Mouse (Mus musculus) brain, embryonic 18.5 days (tissue): ENCODE results near the gene Tas2r119.
A peak's percentile ranks its signal among the peaks of the same experiment; 100 is the strongest.
"Not testable (repeated sequence)": the region's sequence is repeated elsewhere in the genome, so short reads cannot be mapped to it uniquely, and the experiment has no call there.

Experiments
- DNase-seq: peaks from one replicate; pipeline ENCODE4 v3.0.0-alpha.2; 2012; ENCODE audit warnings: low read depth, low spot score

Gene Tas2r119

DNA sequence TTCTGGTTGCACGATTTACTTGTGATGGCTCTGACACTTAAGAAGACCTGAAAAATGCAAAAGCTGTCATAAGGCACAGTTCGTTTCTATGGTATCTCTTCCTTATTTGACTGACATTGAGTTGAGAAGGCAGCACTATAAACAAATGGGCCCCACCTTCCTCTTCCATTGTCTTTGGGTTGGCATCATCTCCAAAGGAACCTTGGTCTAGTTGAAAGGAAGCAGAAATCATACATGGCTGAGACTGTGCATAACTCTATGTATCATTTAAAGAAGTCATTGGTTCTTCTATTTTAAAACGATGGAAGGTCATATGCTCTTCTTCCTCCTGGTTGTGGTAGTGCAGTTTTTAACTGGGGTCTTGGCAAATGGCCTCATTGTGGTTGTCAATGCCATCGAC is at the start of gene Tas2r119:
Gene Tas2r119 (plus strand): TSS at position 301 of the 400 bp plus-strand sequence.
- DNase-seq, result no peak

DNA sequence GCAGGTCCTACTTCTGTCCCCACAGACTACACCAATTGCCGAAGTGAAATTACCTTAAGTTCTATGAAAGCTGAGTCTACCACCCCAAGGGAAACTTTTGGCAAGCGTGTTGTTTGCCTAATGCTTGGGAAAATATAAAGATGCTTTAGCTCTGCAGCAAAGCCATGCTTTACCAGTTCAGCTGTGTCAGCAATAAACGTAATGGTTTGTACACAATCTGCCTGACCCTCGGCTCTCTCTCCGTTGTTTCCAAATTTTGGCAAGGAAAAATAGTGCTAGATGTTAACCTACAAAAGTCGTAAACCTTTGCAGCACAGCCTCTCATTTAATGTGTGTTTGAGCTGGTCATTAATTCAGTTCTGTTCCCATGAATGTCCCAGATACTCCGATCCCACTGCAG is 44.8 kb upstream of the Tas2r119 start:
- DNase-seq, result no peak

DNA sequence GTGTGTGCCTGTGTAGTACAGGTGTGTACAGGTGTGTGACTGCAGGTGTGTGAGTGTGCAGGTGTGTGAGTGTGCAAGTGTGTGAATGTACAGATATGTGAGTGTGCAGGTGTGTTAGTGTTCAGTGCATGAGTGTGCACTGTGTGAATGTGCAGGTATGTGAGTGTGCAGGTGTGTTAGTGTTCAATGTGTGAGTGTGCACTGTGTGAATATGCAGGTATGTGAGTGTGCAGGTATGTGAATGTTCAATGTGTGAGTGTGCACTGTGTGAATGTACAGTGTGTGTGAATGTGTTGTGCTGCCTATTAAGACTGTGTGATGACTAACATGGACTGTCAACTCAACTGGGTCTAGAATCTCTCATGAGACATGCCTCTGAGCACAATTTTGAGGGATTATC is 35.4 kb upstream of the Tas2r119 start:
- DNase-seq, result no peak

DNA sequence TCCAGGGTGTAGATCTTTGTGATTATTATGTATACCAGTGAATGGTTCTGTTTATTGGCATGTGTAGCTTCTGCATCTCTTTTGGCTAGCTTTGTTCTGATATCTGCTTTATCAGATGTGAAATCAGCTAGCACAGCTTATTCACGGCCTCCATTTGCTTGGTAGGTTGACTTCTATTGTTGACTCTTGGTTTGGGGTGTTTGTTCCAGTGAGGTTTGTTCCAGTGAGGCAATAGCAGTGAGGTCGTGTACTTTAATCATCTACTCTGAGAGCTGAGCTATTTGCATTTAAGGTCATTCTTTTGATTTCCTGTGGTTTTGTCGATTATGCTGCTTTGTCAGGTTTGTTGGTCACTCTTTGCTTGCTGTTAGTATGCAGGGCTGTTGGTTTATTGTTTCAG is 32.8 kb upstream of the Tas2r119 start:
- DNase-seq, result no peak

DNA sequence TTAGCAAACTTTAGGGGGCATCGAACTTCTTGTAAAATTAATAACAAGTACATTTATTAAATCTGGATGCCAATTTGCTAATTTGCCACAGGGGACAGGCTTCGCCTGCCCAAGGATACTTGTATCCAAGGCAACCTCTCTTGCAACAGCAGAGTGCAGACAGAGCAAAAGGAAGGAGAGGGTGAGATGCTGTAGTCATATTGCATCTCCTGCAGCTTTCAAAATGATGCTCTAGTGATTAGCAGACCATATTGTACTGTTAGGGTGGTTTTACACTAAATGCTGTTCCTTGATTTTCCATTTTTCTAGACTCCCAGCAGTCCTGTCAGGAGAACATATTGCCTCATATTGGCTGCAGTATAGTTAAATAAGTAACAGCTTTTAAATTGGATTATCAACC is 23.7 kb upstream of the Tas2r119 start:
- DNase-seq, result no peak

DNA sequence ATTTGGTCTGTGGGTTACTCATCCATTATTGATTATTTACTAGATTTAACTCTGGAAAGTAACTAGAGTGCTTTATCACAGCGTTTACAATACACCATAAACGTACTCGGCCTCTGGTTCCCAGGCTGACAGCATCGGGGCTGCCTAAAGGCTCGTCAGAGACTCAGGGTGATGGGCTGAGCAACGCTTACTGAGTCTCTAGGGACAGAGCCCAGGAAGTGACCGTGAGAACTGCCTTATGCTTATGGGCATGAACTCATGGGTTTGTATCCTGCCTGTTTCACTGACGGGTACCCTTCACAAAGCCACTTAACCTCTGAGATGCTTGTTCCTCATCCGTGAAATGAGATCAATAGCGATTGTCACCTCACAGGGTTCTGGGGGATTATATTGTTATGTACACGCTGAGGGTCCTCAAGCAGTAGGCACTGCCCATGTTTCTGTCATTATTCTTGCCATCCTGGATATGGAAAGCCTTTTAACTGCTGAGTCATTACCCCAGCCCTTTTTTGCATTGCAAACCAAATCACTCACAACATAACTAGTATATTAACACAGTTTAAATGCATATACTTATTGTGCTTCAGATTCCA is 23.1 kb upstream of the Tas2r119 start:
- DNase-seq, result no peak

DNA sequence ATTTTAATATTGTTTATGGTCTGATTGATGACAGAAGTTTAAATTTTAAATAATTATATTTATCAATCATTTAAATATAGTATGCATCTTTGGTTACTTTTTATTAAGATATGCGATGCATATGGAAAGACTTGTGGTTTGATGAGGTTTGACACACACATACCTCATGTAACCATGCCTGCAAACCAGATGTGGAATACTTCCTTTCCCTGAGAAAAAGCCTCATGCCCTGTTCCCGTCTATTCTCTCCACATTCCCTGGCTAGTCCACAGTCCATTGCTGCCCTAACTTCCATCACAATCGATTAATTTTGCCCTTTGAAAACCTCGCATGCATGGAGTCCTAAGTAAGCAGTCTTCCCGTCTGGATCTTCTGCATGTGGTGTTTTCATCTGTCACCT is 21.0 kb upstream of the Tas2r119 start:
- no peak for DNase-seq

DNA sequence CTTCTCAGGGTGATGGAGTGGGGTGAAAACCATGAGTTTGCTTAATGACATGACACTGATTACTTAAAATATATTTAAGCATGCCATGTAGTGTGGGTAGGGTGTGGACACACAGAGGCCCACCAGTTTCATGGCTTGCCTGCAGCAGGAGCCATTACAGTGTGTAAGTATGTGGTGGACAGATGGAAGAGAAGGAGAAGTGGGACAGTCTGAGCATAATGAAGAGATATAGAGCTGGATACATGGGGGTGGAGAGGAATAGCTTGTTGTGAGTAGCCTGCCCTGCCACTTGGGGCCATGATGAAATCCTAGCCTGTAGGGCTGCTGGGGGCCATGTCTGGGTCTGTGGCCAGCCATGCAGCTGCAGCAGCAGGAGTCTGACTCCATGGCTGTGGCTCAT is 16.8 kb upstream of the Tas2r119 start:
- no peak for DNase-seq

DNA sequence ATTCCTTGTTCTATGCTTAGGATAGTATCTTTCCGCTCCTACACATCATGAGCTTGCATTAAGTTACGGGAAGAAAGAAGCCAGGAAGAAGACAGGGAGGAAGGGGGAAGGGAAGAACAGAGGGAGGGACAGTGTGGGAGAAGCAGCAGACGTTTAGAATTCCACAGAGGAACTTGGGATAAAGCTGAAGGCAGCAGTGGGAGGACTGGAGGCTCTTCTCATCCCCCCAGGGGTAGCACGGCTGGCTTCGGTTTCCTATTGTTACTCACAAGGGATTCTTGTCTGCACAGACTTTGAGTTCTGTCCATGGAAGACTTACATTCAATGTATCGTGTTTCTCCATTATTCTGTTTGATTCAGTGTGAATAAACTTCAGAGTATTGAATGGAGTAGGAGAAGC is 5.3 kb upstream of the Tas2r119 start:
- no peak for DNase-seq

DNA sequence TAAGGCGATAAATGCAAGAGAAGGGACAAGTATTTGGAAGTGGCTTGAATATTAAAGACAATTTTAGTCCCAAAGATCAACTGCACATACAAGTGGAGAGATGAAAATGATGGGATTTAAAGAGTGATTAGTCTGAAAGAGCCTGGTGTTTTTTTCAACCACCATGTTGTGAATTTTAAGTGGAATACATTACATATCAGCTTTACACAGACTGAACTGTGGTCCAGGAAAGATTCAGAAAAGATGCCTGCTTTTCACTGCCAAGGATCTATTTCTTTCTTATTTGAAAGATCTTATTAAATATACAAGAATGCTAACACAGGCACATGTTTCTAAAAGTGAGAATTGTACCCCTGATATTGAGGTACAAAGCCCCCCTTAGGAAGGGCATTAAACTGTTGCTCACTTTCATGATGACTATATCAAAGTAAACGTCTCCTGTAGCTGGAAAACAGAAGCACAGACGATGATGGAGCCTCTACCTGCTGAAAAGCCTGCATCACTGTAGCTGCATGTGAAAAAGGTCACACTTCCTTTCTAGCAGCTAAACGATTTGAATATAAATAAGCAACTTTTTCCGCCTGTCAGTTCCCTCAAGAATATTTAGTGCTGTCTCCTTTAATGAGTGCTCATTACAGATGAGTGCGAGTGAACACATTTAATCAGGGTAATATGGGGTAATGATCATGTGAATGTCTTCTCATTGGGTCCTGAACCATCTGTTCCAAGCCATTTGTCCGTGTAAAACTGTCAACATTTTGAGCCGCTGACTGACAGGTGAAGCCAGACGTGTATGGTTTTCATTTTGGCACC is 4.7 kb upstream of the Tas2r119 start:
- peak; percentile 16 for DNase-seq

DNA sequence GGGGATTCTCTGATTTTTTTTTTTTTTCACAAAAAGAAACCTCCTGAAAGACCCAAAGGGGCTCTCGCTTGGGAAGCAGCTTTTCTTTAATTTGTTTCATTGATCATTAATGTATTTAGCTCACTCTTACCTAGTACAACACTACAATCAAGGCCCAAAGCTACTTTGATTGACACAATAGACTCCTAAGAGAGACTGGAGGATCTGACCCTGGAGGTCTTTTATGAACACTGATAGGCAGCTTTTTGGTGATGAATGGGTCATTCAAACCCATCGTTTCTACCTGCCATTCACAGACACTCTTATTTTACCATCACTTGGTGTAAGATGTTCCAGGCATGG is 4.1 kb upstream of the Tas2r119 start:
- DNase-seq, result no peak

DNA sequence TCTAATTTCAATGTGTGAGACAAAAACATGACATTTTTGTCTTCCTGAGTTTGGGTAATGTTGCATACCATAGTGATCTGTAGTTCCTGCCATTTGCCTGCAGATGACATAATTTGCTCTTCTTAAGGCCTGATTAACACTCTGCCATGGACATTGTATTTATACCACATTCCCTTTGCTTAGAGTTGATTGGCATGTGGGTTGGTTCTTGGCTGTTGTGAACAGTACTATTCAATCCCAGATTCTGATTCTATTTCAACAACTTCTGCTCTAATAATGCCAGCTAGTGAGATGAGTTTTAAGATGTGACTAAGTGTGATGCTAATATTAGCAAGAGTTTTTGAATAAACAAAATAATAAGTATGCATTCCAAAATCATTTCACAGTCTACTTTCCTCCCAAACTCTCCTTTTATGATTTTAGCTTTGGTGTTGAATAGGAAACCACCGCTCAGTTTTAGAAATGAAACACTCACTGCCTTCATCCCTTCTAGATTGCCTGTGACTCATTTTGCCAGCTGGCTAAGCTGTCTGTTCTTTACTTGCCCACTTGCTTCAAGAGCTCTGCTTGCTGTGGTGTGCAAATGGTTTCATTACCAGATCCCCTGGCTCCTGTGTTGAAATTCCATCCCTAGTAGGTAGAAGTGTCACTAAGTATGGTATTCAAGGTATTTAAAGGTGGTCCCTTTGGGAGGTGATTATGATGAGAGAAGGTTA is 3.1 kb downstream of the Tas2r119 start:
- DNase-seq, result no peak

DNA sequence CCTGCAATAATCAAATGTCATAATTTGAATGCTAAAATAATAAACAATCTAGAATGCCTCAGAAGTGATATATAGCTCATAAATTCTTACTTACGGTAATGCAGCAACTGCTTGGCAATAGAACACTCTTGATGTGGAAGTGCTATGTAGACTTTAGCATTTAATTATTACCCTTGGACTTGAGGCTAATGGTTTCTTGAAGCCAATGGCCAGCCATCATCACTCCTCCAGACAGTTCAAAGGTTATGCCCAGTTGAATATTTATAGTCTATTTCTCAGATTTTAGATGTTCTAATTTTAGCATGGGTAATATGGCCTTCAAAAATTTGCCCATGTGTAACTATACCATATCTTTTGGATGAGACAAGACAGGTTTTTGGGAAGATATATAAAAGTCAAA is 4.9 kb downstream of the Tas2r119 start:
- DNase-seq, result no peak

DNA sequence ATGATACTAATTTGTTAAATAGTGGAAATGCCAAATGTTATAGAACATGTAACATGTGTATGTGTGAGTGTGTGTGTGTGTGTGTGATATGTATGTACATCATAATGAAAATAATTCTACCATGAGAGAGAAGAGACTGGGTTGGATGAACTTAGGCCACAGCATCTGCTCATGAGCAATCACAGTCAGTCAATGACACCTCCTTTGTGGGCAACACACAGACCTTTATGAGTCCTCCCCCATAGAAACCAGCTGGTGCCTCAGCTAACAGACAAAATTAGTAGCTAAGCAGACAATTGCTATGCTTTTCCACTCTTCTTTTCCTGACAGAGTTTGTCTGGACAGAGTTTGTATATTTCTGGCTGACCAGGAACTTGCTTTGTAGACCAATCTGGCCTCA is 7.9 kb downstream of the Tas2r119 start:
- no peak for DNase-seq

DNA sequence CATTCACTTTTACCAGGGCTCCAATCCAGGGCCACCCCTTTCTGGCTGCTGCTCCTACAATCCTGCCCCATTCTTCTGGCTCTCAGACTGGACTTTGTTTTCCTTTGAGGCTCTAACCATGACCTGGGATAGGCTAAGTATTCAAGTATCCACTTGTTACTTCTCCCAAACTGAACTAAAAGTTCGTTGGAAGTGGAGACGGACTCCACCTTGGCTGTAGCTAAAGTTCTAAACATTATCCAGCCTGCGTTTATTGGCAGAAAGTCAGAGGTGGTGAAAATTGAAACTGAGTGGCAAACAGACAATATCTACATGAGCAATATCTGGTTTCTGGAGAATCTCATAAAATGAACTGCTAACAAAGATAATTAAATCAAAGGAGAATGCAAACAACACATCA is 12.8 kb downstream of the Tas2r119 start:
- no peak for DNase-seq

DNA sequence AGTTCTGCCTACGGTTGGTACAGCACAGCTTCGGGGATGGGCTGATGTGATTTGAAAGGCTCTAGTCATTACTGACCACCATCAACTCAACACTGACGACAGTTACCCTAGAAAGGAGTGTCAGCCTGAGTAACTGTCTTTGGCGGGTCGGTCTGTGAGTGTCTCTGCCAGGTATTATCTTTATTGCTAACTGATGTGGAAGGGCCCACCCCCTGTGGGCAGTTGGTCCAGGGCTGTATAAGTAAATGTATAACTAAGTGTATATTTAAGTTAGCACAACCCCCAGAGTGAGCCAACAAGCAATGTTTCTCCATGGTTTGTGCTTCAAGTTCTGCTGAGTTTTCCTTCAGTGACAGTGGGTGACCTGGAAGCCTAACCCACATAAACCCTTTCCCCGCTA is 13.3 kb downstream of the Tas2r119 start:
- no peak for DNase-seq

DNA sequence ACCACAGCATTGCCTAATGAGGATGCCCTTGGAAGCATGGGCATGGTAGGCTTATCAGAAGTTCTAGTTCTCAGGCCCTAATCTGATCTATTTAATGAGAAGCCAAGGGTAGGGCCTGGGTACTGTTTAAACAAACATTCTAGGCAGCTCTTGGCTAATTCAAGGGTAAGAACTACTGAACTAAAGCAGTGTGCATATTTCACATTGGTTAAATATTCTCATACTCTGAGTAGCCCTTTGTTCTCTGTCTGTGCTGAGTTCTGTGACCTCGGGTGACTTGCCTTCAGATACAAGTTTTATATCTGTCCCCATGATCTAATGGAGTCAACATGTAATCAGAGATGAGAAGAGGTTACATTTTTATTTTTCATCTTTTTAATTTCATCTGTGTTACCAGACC is 15.9 kb downstream of the Tas2r119 start:
- no peak for DNase-seq

DNA sequence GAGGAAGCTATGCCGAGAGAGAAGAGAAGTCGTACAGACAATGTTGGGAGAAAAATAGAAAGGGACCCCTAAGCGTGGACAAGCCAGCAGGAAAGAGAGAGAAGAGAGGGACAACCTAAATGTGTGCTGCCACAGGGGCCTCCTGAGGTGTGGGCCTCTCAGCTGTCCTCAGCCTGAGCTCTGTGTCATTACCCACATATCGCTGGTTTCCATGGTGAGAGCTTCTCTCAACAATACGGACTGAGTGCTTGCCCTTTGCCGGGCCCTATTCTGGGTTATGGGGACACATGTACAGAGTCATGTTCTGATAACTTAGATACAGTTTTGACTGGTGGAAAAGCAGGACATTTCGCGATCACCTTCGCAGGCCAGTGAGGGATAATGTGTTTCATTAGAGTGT is 21.0 kb downstream of the Tas2r119 start:
- DNase-seq, result no peak

DNA sequence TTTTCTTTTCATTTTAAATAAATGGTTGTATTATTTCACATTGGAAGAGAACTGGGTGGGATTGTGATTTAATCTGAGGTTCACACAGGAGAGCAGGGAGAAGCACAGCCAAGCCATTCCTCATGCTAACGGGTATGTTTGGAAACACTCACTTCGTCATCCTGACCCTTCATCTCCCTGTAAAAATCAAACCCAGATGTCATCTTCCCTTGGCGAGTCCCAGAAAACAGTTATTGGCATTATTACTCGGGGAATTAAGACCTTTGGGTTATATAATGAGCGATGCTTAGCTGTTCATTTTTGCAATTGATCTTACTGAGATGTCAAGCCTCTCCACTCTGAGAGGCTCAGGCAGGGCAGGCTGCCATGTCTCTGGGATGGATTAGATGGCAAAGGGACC is 21.5 kb downstream of the Tas2r119 start:
- DNase-seq, result no peak

DNA sequence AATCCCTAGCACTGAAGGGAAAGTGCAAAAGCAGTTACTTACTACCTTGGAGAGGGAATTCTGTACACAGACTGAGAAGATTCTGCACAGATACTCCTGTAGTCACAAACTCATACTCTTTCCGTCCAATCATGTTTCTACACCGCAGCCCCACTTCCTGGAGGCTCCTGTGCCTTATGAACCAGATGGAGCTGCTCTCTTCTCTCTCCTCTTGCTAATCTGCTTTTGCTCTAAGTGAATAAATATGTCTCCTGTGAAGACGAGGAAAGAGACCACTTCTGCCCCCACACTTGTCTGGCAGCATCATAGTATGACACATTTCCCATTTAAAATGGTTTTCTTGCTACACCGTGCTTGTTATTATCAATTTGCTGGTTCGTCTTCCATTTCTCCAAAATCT is 26.2 kb downstream of the Tas2r119 start:
- no peak for DNase-seq

DNA sequence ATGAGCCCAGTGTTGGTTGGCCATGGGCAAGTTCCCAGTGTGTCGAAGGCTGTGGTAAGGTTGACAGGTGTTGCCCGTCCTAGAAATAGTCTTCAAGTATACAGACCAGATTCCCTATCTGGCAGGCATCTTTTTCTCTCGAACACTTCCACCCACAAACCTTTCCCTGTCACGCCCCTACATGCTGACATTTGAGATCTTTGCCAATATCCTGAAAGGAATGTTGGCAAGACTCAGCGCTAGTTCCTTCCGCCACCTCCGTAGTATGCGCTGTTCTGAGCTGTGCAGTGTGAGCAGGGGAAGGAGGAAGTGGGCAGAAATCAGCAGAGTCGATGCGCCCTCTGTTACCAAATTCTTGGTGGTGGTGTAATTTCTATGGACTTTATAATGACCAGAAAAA is 27.8 kb downstream of the Tas2r119 start:
- DNase-seq, result no peak

DNA sequence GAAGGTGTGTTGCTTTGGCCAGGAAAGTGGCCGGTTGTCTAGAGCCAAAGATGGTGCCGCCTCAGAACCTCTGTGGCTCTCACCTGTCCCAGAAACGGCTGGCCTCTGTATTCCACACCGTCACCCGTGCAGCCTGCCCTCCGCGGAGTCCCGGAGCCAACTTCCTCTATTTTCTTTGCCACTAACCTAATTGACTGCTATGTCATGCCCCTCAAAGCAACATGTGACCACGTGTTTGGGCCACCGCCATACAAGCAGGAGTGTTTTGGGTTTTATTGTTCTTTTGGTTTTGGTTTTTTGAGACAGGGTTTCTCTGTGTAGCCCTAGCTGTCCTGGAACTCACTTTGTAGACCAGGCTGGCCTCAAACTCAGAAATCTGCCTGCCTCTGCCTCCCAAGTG is 37.6 kb downstream of the Tas2r119 start:
- DNase-seq, result not testable (repeated sequence)

DNA sequence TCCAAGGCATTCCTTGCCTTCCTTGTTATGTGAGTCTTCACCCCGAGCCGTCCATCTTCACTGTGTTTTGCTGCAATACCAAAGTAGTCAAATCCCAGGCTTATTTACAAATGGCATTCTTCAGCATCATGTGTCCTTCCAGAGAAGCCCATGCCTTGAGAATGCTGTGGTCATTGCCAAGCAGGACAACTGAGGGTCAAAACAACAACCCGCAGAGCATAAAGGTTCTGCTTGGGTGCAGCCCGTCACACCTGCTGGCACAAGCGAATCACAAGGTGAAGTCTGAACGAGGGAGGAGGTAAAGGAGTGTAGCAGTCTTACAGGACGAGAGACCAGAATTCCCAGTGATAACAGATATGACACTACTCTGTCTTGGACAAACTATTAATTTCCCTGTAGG is 45.9 kb downstream of the Tas2r119 start:
- DNase-seq, result no peak
